Mouse (Mus musculus) bone marrow, adult 2 months (tissue): Measurements from ENCODE around the gene Hnrnpab.

Experiments
- CTCF ChIP-seq: fragments of 200-500 bp; IDR thresholded peaks from 2 replicates; pipeline ENCODE4 v1.5.1; 2011; ENCODE audit warnings: low read length, control low read depth; ENCODE audit not compliant: control insufficient read depth, insufficient read depth
- POLR2A ChIP-seq: fragments of 200-500 bp; IDR thresholded peaks from 2 replicates; pipeline ENCODE4 v1.6.1; 2011; ENCODE audit warnings: low read depth, mild to moderate bottlenecking, control low read depth, low read length, borderline replicate concordance; ENCODE audit not compliant: control insufficient read depth

- TF ChIP-seq CTCF (no peak), POLR2A (no peak)
These were observed 43.2 kb upstream of the Hnrnpab start for GRCm38 (mm10) chr11:51649889-51650199.
